Mouse (Mus musculus) cerebellum, adult 11-12 months (tissue): ENCODE data around the gene Pigc.
A peak's percentile ranks its signal among the peaks of the same experiment; 100 is the strongest.

Experiments used
- DNase-seq: peaks from one replicate; pipeline ENCODE4 v3.0.0; 2022

The Pigc gene

DNA sequence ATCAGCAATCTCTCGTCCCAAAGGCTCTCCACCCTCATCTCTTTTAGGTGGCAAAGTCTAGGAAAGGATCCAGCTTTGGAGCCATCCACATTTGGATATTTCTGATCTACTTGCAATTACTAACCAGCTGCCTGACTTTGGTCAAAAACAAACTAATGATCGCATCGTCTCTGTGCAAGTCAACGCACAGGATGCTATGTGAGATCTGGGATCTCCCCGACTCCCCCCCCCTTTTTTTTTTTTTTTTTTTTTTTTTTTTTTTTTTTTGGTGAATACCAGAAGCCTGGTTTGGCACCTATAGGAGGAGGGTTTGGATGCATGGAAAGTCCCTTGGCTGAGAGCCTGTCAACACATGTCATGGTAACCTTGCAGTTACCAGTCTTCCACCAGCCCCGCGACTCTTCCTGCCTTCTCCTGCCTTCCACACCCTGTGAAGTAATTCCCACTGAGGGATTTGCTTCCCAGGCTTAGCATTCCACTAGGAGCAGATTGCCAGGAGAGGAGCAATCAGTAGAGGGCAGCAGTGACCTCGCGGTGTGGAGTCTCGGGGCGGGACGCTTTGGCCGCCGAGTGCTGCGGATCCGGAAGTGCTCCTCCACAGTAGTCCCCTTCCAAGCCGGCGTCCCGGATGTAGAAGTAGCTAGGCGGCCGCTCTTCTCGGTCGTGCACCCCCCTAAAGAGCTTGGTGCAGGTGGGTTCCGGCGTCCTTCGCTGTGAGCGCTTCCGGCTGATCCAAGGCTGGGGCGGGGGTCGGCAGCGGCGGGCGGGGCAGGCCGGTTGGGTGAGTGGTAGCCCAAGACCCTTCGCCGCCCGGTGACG, at the start of gene Pigc:
TSS of gene Pigc (plus strand) at position 598 of the 819 bp plus-strand sequence.
- peak; percentile 95 for DNase-seq

DNA sequence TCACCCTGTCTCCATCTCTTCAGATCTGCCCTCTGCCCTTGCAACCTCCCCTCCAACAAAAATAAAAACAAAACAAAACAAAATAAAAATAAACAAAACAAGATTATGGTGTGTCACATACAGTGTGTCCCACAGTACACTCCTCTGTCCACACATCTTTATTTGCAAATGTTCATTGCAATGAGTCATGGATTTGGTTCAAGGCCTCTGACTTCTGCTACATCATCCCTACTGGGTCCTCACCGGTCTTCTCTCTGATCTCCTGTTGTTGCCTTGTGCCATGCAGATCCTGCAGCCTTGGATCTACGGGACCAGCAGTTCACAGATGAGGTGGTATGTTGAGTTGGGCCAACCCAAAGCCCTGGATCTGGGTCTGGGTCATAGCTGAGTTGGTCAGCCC, 49.4 kb upstream of the Pigc start:
- DNase-seq: no peak

DNA sequence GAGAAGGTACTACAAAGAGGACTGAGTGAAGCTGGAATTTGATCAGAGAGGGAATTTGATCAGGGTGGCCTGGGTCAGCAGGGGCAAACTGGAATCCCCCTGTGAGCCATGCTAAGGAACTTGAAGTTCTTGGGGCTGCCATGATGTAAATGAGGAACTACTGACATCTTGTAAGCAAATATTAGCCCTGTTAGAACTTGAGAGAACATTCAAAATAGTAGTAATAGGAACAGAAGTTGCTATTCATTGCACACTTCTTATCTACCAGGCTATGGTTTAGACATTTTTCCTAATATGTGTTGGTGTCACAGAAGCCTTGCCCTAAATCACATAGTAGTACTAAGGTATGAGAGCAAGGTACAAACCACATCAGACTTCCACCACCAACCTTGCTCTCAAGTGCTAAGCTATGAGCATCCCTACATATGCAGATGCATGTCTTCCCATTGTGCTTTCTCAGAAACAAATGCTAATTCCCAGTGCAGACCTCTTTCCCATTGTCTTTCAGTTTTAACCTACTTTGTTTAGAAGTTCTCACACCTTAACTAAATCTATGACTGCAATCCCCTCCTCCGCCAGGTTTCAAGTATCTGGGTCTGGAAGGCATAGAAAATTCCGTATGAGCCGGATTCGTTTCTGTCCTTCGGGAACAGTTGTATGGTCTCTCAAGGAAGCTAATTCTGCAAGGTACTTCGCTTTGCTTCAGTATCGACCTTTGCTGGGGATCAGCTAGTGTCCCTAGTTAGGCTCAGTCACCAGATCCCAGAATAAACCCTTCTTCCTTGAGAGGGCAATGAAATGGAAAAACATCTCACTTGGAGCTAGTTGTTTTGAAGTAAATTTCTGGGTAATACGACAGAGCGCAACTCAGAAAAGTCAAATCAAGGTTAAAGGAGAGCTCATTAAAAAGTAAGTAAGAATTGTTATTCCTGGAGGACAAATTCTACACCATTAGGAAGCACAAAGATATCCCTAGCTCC, 48.2 kb upstream of the Pigc start:
- DNase-seq: no peak

DNA sequence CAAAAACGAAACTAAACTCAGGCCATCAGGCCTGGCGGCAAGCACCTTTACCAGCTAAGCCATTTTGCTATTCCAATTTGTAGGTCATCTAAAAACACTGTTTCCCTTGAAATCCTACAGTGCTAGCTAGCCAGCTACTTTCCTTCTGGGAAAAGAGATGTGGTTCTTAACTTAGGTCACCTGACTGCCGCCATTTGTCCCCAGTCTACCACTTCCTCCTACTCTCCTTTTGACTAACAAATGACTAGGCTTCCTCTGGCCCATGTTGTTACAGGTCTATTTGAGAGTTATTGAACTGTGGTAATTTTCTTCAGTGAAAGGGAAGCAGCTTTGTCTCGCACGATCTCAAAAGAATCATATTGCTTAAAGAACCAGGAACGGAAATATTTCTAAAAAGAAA, 47.1 kb upstream of the Pigc start:
- no peak for DNase-seq

DNA sequence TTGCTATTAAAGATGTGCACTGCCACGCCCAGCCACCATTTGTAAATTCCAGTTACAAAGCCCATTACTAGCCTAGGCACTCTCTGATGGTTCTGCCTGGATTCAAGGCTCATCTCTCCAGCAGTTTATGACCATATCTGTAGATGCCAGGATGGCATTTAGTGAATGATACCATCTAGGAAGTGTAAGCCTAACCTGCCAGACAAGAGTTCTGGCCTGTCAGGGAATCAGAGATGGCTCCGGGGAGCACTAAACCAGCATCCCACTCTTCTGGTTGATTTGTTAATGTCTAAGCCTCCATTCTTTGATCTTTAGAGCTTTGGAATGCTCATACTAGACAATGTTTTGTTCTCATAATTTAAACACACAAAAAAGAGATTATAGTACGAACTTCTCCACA, 44.7 kb upstream of the Pigc start:
- DNase-seq: no peak

DNA sequence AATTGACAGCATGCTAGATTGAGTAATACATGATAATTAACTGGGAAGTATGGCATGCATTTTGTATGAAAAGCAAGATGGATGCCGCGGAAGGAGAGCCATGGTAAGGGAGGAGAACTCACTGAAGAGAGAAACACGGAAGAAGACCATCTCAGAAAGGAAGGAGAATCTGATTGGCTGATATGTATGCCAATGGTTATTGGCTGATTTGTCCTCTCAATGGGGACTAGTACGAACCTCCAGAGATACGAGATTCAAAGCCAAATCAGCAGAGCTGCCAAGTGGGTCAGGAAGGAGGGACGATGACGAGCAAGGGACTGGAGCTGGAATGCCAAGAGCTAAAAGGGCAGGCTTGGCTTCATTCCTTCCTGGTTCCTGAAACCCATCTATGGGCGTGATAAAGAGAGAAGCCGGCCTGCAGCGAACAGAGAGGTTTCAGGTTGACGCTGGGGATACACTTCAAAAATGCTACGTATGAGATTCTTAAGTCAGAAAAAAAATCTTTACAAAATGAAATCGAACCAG, 43.6 kb upstream of the Pigc start:
- DNase-seq: peak; percentile 28

DNA sequence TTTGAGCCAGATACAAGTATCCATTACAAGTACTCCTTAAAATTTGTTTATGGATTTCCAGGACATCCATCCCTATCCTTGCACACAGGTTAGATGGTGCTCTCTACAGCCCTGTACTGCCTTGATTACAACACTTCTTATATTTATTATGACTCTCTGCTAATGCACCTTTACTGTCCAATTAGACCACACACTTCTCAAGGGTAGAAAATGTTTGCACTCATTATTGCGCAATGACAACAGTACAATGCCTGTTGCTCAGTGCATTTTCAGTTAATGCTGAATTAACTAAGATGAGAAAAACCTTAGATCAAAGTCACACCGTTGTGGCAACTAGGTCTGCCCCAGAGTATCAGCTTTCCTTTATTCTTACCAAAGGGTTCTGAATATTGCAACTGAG, 41.0 kb upstream of the Pigc start:
- no peak for DNase-seq

DNA sequence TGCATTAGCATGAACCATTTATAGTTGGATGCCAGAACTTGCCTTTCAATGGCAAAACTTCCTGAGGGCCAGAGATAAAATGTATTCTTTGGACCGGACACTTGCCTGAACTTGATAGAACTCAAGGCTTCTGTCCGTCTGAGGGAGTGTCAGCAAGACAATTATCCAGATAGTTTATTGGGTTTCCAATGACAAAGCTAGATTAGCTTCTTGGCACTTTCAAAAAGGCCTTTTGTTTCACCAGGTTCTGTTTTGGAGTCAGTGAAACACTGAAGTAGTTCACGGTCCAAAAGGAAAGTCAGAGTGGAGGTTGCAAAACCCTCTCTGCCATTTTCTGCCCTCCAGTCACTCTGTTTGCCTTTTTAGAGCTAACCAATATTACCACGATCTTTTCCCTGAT, 37.7 kb upstream of the Pigc start:
- no peak for DNase-seq

DNA sequence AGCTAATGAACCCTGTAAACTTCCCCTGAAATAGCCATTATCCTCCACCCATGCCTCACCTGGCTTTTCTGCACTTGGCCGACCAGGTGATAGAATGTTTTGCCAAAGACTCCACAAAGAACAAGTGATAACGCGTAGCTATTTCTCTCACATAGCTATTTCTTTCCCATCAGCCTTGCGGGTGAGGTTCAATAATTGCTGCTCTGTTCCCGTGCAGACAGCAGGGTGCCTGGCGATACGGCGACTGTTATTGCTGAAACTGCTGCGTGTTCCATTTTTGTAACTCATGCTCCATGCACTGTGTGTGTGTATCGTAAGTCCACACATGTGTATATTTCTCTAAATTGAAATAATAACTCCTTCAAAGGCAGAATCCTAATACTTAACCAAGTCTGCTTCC, 37.2 kb upstream of the Pigc start:
- DNase-seq: no peak

DNA sequence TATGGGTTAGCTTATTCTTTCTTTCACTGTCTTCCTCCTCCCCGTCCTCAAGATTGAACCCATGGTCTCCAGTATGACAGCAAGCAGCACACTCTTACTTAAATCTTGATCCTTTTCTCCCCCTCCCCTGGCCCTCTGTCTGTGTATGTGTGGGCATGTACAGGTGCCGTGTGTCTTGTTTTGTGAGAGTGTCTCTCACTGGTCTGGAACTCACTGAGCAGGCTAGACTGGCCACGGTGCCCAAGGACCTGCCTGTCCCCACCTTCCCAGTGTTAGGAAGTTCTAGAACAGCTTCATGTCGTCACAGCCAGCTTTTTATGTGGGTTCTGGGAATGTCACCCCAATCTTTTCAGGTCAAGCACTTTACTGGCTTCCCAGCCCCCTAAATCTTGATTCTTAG, 36.7 kb upstream of the Pigc start:
- no peak for DNase-seq

DNA sequence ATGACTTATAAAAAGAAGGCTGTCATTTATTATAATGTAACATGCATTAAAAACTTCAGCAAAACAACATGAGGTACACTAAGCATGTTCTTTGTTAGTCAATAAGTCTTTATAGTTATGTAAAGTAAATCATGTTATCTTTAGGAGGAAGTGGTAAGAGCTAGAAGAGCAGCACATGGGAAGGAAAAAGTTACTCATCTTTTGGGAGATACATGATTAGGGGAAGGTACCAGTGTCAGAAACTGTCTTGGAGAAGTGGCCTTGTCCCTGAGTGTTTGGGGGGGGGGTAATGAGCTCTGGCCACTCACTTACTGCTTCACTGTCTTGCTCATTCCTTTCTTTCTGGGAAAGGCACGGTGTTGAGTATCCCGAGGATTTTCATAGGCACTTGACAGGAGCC, 26.9 kb upstream of the Pigc start:
- no peak for DNase-seq

DNA sequence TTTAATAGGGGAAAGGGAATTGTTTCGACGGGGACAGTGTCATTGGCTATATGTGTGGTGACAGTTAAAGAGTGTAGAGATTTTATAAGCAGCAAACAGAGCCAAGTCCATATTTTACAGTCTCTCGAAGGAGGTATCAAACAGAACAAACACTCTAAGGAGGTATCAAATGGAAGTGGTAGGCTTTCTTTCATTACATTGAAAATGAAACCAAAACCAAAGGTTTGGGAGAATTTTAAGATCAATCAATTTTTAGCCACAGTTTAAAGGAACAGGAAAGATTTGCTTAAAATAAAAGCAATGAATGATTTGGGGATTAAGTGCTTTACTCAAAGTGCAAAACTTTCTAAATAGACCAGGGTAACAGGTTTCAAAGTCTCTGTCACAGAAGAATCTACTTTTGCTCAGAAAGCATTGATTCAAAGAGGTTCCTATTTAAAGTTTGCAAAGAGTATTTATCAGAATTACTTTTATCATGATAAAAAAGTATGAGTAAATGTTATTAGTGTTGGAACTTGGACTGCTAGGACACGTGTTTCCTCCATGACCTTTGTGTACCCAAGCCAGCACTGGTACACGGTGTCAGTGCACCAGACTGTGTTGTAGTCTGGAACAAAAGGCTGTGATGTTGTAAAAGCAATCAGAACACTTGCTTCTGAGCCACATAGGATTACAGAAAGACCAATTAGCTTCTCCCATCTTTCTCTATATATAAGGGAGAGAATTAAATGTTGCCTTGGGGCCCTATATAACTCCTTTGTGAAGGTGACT, 17.8 kb upstream of the Pigc start:
- DNase-seq: no peak

DNA sequence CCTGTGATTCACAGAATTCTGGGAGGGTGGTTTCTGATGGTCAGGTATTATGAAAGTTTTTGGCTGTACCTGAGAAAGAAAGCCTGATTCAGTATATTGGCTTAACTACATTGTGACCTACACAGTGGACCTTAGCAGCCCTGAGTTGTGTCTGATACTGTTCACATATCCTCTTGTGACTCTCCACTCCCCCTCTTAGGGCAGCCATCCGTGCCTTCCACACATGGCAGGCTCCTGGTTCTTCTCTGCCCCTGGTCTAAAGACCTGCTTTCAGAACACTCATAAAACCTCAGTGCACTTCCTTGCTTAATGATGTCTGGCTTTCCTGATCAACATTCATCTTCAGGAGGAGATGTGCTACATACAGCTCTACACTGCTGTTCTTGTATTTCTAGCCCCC, 16.4 kb upstream of the Pigc start:
- DNase-seq: no peak

DNA sequence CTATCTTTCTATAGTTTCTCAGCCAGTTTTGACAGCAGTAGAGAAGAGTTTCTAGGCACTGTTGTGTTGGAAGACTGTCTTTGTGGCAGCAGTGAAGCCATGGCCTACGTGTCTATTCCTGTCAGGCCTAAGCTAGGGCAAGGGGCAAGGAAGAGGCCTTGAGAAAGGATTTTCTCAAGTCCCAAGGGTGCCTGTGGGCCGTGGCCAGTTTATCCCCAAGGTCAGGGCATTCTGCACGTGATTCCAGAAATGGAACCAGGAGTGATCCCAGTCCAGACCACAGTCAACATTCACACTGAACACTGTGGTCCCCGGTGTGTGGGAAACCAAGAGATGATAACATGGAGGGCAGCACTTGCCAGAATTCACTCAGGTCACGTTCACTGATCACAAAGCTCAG, 13.1 kb upstream of the Pigc start:
- no peak for DNase-seq

DNA sequence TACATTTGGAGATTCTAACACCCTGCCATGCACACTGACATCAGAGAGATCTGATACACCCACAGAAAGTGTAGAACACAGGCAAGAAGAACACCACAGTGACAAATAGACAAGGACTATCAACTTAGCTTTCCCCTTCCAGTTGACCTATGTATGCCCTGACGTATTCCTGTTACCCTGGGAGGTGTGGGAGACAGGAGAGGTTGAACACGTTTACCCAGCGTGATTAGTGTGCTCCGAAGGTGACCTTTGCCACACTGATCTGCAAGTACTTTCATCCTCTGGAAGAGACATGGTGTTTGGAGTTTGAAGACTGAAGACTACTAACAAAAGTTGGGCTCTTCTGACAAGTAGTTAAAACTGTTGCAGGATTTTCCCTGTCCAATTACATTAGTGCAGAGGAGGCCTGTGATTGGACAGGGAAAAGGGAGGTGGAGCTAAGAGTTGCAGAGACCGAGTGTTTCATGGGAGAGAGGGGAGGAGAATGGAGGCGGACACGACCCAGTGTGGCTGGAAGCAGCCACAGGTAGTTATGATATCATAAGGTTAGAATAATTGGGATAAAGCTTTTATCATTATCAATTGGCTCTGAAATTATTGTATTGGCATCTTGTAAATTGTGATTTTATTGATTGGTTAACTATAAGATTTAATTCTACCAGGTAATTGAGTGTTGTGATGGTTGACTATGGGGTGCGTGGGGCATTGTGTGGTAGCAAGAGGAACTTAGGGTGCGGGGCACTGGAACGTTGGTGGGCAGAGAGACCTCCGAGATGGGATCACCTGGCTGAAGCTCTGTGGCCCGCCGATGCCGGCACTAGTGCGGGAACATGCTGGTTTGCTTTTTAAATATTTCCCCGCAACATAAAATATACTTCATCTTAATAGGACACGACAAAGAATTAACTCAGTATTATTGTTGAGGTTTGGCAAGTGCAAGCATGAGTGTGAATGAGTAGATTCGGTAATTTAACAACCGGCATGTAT, 10.7 kb upstream of the Pigc start:
- DNase-seq: no peak

DNA sequence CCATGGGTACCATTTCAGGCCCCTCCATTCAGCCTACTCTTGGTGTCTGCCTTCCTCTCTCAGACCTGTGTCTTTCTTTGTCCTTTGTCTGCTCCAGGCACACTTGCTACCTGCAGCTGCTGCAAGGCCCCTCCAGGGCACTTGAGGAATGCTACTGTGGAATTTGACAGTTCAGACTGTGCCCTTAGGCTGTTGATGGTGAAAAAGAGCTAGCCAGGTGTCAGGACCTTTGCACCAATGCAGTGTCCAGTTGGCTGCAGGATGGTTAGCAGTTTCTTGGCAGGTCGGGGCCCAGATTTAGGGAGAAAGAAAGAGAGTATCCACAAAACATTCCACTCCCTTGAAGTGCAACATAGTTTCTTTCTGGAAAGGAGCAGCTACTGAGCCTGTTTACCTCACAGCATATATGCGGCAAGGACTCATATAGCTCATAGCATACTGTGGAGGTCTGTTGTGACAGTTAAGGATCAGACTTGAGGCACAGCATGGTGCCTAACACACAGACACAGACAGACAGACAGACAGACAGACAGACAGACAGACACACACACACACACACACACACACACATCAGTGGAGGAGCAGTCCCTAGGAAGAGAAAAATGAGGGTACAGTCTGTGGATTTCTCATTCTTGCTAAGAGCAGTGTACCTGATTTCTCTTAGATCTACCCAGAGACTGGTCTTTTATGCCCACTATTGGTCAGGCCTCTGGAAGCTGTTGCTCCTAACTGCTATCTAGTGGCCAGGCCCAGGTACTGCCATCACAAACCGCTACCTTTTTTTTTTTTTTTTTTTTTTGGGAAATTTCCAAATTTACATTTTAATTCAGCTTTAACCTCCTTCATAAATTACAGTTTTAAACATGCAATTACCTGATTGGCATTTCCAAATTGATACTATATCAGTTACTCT, 6.3 kb upstream of the Pigc start:
- DNase-seq: no peak

DNA sequence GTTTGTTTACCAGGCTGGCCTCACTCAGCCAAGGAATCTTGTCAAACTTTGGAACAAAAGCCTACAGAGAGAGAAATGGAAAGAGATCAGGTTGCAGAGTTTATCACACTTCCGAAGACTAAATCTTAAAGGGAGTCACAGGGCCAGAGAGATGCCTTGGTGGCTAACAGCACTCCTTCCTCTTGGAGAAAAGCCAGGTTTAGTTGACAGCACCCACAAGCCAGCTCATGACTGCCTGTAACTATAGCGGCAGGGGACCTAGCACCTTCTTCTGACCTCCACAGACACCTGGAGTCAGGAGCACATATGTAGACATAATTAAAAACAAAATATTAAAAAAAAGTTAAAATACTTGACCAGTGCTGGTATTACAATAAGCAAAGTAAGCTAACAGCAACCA, 1.1 kb upstream of the Pigc start:
- DNase-seq: no peak

DNA sequence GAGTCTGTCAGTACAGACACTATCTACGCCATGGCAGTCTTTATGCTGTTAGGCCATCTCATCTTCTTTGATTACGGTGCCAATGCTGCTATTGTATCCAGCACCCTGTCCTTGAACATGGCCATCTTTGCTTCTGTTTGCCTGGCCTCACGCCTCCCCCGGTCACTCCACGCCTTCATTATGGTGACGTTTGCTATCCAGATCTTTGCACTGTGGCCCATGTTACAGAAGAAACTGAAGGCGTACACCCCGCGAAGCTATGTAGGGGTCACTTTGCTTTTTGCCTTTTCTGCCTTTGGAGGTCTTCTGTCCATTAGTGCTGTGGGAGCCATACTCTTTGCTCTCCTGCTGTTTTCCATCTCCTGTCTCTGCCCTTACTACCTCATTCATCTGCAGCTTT, 1.9 kb downstream of the Pigc start:
- no peak for DNase-seq

DNA sequence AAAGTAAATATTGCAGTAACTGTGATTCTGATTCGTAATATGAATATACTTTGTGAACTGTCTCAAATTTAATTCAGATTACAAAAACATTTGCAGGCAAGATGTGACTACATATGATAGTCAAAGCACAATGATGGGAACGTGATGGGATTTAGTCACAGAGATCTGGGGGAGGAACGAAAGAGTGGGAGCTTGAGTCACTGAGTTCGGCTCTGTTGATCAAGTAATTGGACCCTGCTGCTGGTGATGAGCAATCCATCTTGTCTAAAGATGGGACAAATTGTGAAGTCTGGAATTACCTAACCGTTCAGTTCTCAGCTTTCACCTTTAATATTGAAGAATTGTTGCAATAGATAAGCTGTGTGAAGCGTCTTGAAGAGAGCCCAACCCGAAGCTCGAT, 3.2 kb downstream of the Pigc start:
- no peak for DNase-seq
